Mouse (Mus musculus) liver, adult 2 months (tissue): Measurements from ENCODE around the gene Gm765.

ENCODE experiments used
- CTCF ChIP-seq: fragments of 200-500 bp; IDR thresholded peaks from 2 replicates; pipeline ENCODE4 v1.5.1; 2011; ENCODE audit warnings: low read depth, low read length, control low read depth
- POLR2A ChIP-seq: fragments of 200-500 bp; IDR thresholded peaks from 2 replicates; pipeline ENCODE4 v1.6.1; 2011; ENCODE audit warnings: low read length, control low read depth; ENCODE audit not compliant: insufficient read depth; ENCODE audit errors: extremely low read depth

- TF ChIP-seq CTCF (no peak), POLR2A (no peak)
These were observed 57.4 kb downstream of the Gm765 start for GRCm38 (mm10) chr6:98285190-98285589.
